Mouse (Mus musculus): ENCODE measurements around the gene Tbx22. TPM values are rescaled to one million over a fixed set of nuclear protein-coding genes. Genes with fewer than 3 reads are reported as not detected.

Tbx22 gene
- not detected in 2 replicates for polyA plus RNA-seq (2012; rRNA removed)

- no peak for DNase-seq (ENCODE audit: low spot score)
Observed at GRCm38 (mm10) chrX:107667664-107668063, at the start of gene Tbx22. Gene Tbx22 (plus strand): TSS chrX:107667964.

GRCm38 (mm10) chrX:107668677-107669076 is 913 bp downstream of the Tbx22 start:
- no peak for DNase-seq (ENCODE audit: low spot score)

- DNase-seq (ENCODE audit: low spot score) = no peak
Observed at GRCm38 (mm10) chrX:107679203-107679602, 11.4 kb downstream of the Tbx22 start.

DNA sequence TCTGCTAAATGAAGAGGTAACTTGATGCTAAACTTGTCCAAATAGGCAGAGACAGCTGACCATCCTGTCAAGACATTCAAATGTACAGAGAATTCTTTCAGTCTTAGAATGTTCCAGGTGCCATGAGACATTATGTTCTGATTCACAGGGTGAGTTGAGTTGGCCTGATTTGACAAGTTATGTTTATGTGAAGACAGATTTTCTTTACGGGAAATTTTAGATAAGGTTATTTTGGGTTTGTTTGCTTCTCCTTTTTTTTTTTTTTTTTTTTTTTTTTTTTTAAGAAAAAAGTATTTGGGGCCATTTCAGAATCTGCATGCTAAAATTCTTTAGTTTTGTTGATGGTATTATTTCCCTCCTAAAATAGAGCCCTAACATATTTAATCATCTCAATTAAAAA is 40.8 kb downstream of the Tbx22 start:
- DNase-seq (ENCODE audit: low spot score) = no peak

- no peak for DNase-seq (ENCODE audit: low spot score)
Observed at GRCm38 (mm10) chrX:107723541-107723940, 55.8 kb downstream of the Tbx22 start.

Other genes starting within 250 kb of the Tbx22 start
- not detected in 2 replicates for gene Tent5d, start 124.6 kb downstream of the Tbx22 start, polyA plus RNA-seq (2012; rRNA removed)
- gene 2610002M06Rik, start 148.4 kb downstream of the Tbx22 start, polyA plus RNA-seq (2012; rRNA removed) = 11.1 and 11.7 TPM in 2 replicates